Mouse (Mus musculus): ENCODE results near the gene Pyroxd1.

DNA sequence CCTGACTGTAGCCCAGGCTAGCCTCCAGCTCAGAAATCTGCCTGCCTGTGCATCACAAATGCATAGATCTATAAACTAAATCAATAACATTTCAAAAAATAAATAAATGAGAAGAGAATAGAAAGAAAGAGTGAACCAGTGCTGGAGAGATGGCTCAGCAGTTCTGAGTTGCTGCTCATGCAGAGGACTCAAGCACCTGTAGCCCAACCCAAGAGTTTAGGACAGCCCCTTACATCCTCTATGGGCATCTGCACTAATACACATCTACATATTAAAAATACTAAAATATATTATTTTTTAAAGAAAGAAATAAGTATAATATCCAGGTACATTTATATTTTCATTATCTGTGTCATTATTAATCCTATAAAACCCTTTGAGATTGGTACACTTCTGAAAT lies 40.4 kb upstream of the Pyroxd1 start:
- TF ChIP-seq GATA2 (IDR thresholded peaks at IDR 0.05; ENCODE audit: borderline replicate concordance, low read depth, low read length): no peak
- no peak for TF ChIP-seq CTCF (IDR thresholded peaks at IDR 0.05; ENCODE audit: low read depth, low read length)
- no peak for TF ChIP-seq GATA1 (IDR thresholded peaks at IDR 0.05; ENCODE audit: borderline replicate concordance, low read length)
- no peak for TF ChIP-seq POLR2AphosphoS5 (IDR thresholded peaks at IDR 0.05; ENCODE audit: insufficient replicate concordance, low read depth, low read length)
